Mouse (Mus musculus) limb, embryonic 14.5 days (tissue): ENCODE measurements around the gene Mreg. TPM values are rescaled to one million over a fixed set of nuclear protein-coding genes. Genes with fewer than 3 reads are reported as not detected.

Experiments used
- ATAC-seq: fragments of 200-750 bp; cut with Nextera tagmentation; 2 replicates; pipeline ENCODE4 v1.8.0; 2017; ENCODE audit warnings: low read depth, moderate number of reproducible peaks, moderate TSS enrichment; ENCODE audit not compliant: low FRiP score
- DNase-seq: peaks from one replicate; pipeline ENCODE4 v3.0.0-alpha.2; 2015; ENCODE audit warnings: low spot score
- H3K27ac ChIP-seq: fragments of 300-500 bp; sonication (generic); replicated peaks from 2 replicates; pipeline ENCODE4 v1.5.1; 2014; ENCODE audit warnings: low read depth, mild to moderate bottlenecking, low read length, moderate library complexity, mixed read lengths
- H3K27me3 ChIP-seq: fragments of 300-500 bp; sonication (generic); 2 replicates; pipeline ENCODE4 v1.6.1; 2014; ENCODE audit warnings: low read length, mixed read lengths; ENCODE audit not compliant: control insufficient read depth, insufficient read depth
- H3K36me3 ChIP-seq: fragments of 300-500 bp; sonication (generic); 2 replicates; pipeline ENCODE4 v1.6.1; 2014; ENCODE audit warnings: mild to moderate bottlenecking, low read length, moderate library complexity, mixed read lengths; ENCODE audit not compliant: control insufficient read depth, insufficient read depth
- H3K4me1 ChIP-seq: fragments of 300-500 bp; sonication (generic); 2 replicates; pipeline ENCODE4 v1.6.1; 2014; ENCODE audit warnings: antibody characterized with exemption, low read length, mixed read lengths; ENCODE audit not compliant: control insufficient read depth, insufficient read depth
- H3K4me2 ChIP-seq: fragments of 300-500 bp; sonication (generic); replicated peaks from 2 replicates; pipeline ENCODE4 v1.6.1; 2014; ENCODE audit warnings: low read depth, mild to moderate bottlenecking, low read length, moderate library complexity; ENCODE audit not compliant: severe bottlenecking
- H3K4me3 ChIP-seq: fragments of 300-500 bp; sonication (generic); replicated peaks from 2 replicates; pipeline ENCODE4 v1.5.1; 2014; ENCODE audit warnings: low read length
- H3K9ac ChIP-seq: fragments of 300-500 bp; sonication (generic); 2 replicates; pipeline ENCODE4 v1.6.1; 2014; ENCODE audit warnings: mild to moderate bottlenecking, low read depth, low read length, moderate library complexity; ENCODE audit not compliant: severe bottlenecking
- H3K9me3 ChIP-seq: fragments of 300-500 bp; sonication (generic); 2 replicates; pipeline ENCODE4 v1.6.1; 2016; ENCODE audit warnings: low read length; ENCODE audit not compliant: control insufficient read depth
- POLR2A ChIP-seq: fragments of 200-500 bp; IDR thresholded peaks from 2 replicates; pipeline ENCODE4 v1.8.0; 2012; ENCODE audit warnings: inconsistent platforms, mild to moderate bottlenecking, moderate library complexity, borderline replicate concordance; ENCODE audit not compliant: insufficient read depth, insufficient read length; ENCODE audit errors: extremely low read depth
- WGBS: fragments of 180-500 bp; shearing (Covaris S2); extraction: QIAGEN DNeasy Blood & Tissue Kit; methylation state at CpG from one replicate; pipeline ENCODE4 v1.1.7; 2014; 5-methylcytosine and 5-hydroxymethylcytosine counted together
- polyA plus RNA-seq, 2 experiments: library from polyadenylated mRNA; depleted of rRNA in 1 of 2; stranded (reverse) in 1 of 2; unstranded in 1 of 2; fragments of >200 nt; fragmentation: Nextera tagmentation in 1 of 2; extraction: Ambion mirVana in 1 of 2; gene quantifications; 2 replicates each; pipeline versions ENCODE4 v1.2.1 to v1.2.3; 2012 to 2014

Mreg gene
- polyA plus RNA-seq, 2 experiments = 1.5 to 4.6 TPM

GRCm38 (mm10) chr1:72119981-72120380, 92.1 kb downstream of the Mreg start:
- 0 out of 2 replicates have a peak, but pooled peaks cover 2% of the 10 kb centered on the region for H3K4me1 ChIP-seq
- ATAC-seq (no peak), DNase-seq (no peak)
- H3K27ac ChIP-seq = no peak overlapping the region
- H3K27me3 ChIP-seq = no peaks in the 10 kb centered on the region
- no peak for TF ChIP-seq POLR2A
- no peaks in the 10 kb centered on the region for H3K9me3 ChIP-seq
- H3K4me2 ChIP-seq = no peak overlapping the region
- H3K4me3 ChIP-seq = no peak overlapping the region
- no peaks in the 10 kb centered on the region for H3K36me3 ChIP-seq
- WGBS = 79% methylated on average over 4 of the region's 4 CpGs
- H3K9ac ChIP-seq = no peak overlapping the region

- no peak overlapping the region for H3K9ac ChIP-seq
- no peaks in the 10 kb centered on the region for H3K36me3 ChIP-seq
- H3K4me3 ChIP-seq = no peak overlapping the region
- H3K4me2 ChIP-seq = no peak overlapping the region
- no peak overlapping the region for H3K27ac ChIP-seq
- WGBS = 74% methylated on average over 5 of the region's 5 CpGs
- no peaks in the 10 kb centered on the region for H3K9me3 ChIP-seq
- no peak for DNase-seq
- no peak for ATAC-seq
- TF ChIP-seq POLR2A = no peak
- H3K27me3 ChIP-seq = no peaks in the 10 kb centered on the region
- no peaks in the 10 kb centered on the region for H3K4me1 ChIP-seq
These were observed 97.9 kb downstream of the Mreg start for GRCm38 (mm10) chr1:72114206-72114605.

Other genes with a start within 250 kb of the Mreg start
- gene Pecr, start 72.0 kb upstream of the Mreg start, polyA plus RNA-seq (2012; rRNA removed) = 20.1 and 20.5 TPM in 2 replicates
- 29.5 and 31.2 TPM in 2 replicates for gene Pecr, start 72.0 kb upstream of the Mreg start, polyA plus RNA-seq (2014; fragmentation: Nextera tagmentation; extraction: Ambion mirVana)
- gene Tmem169, start 72.1 kb upstream of the Mreg start, polyA plus RNA-seq (2012; rRNA removed) = 3.8 and 4.0 TPM in 2 replicates
- 3.0 and 4.6 TPM in 2 replicates for gene Tmem169, start 72.1 kb upstream of the Mreg start, polyA plus RNA-seq (2014; fragmentation: Nextera tagmentation; extraction: Ambion mirVana)
- gene Xrcc5, start 95.1 kb upstream of the Mreg start, polyA plus RNA-seq (2012; rRNA removed) = 16.1 and 22.6 TPM in 2 replicates
- 41.8 and 43.2 TPM in 2 replicates for gene Xrcc5, start 95.1 kb upstream of the Mreg start, polyA plus RNA-seq (2014; fragmentation: Nextera tagmentation; extraction: Ambion mirVana)